Mouse (Mus musculus): ENCODE measurements at regions not wholly inside any gene's neighbourhood (a gene's known extent, or its start where the extent isn't known, plus 50 kb on each side); places are given as distances from the start of the nearest gene placed in this dataset.

DNA sequence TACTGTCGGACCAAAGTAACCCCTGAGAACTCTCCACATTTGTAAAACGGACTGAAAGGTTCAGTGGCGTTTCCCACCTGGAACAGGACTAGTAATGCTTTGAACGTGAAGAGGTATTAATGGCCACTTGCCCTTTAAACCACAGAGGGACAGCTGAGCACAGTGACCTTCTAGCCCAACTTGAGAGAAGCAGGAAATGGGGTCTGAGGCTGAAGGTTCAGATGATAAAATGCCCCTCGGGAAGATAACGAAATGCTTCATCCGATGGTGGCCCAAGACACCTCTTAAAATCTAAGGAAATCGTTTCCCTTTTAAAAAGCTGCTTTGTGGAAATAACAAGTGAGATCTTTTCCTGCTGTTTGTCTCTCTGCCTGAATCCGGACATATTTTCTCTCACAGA is 142.7 kb upstream of the Adgrl4 start:
- DNase-seq (ENCODE audit: low spot score) (no peak), ATAC-seq (ENCODE audit: low FRiP score) (no peak)
- H3K4me1 ChIP-seq (ENCODE audit: insufficient read depth, low read length) = no peaks in the 10 kb centered on the region
- no peak overlapping the region for H3K27ac ChIP-seq (ENCODE audit: low read depth, low read length)
- 77% methylated on average over 9 of the region's 9 CpGs for WGBS
- no peaks in the 10 kb centered on the region for H3K27me3 ChIP-seq (ENCODE audit: insufficient read depth, low read length)
- TF ChIP-seq CTCF (IDR thresholded peaks at IDR 0.05) = no peak
- H3K4me2 ChIP-seq (ENCODE audit: low read depth, low read length, poor library complexity, severe bottlenecking) = no peak overlapping the region
- H3K36me3 ChIP-seq (ENCODE audit: insufficient read depth, low read length) = no peaks in the 10 kb centered on the region
- H3K4me3 ChIP-seq (ENCODE audit: low read depth, low read length) = no peak overlapping the region
- H3K9me3 ChIP-seq (ENCODE audit: low read length) = no peaks in the 10 kb centered on the region
- H3K9ac ChIP-seq (replicated peaks; ENCODE audit: low read length, poor library complexity, severe bottlenecking) = no peak overlapping the region

DNA sequence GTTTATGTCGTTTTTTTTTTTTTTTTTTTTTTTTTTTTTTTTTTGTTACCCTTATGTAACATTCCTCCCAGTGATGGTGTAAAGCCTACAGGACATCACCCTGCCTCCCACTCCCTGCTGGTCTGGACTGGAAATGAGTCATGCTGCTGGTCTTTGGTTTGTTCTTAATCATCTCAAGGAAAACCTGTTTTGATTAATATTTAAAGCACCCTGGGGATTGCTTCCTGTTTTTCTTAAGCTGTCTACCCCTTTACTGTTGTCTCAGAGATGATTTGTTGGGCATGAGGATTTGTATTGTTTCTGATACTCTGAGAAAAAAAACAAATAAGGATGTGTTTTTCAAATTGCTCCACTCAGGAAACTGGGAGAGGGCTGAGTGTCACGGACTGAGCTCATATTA is 139.4 kb upstream of the Adgrl4 start:
- no peak overlapping the region for H3K9ac ChIP-seq (replicated peaks; ENCODE audit: low read length, poor library complexity, severe bottlenecking)
- ATAC-seq (ENCODE audit: low FRiP score) = no peak
- no peaks in the 10 kb centered on the region for H3K9me3 ChIP-seq (ENCODE audit: low read length)
- H3K36me3 ChIP-seq (ENCODE audit: insufficient read depth, low read length) = no peaks in the 10 kb centered on the region
- no peaks in the 10 kb centered on the region for H3K4me1 ChIP-seq (ENCODE audit: insufficient read depth, low read length)
- DNase-seq (ENCODE audit: low spot score) = no peak
- WGBS = 77% methylated on average over 2 of the region's 2 CpGs
- H3K4me2 ChIP-seq (ENCODE audit: low read depth, low read length, poor library complexity, severe bottlenecking) = no peak overlapping the region
- no peaks in the 10 kb centered on the region for H3K27me3 ChIP-seq (ENCODE audit: insufficient read depth, low read length)
- no peak overlapping the region for H3K27ac ChIP-seq (ENCODE audit: low read depth, low read length)
- TF ChIP-seq CTCF (IDR thresholded peaks at IDR 0.05) = no peak
- H3K4me3 ChIP-seq (ENCODE audit: low read depth, low read length) = no peak overlapping the region

DNA sequence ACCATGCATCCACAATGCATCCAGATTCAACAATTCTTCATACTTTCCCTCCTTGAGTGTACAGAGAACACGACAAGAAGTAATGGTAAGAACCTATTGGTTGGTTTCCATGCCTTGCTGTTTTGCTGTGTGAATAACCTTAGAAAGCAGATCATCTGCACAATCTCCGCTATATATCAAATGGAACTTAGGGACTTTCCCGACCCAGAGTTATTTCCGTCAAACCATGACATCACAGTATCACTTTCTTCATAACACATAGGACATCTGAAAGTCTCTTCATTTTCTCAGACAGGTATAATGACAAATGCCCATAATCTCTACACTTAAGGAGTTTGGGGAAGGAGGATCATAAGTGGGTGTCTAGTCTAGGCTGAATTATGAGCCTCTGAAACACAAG is 132.3 kb upstream of the Adgrl4 start:
- Histone ChIP-seq H3K27ac (ENCODE audit: low read depth, low read length) (no peak overlapping the region), H3K4me3 (ENCODE audit: low read depth, low read length) (no peak overlapping the region)
- whole genome bisulfite sequencing = 95% methylated on average over 4 of the region's 4 CpGs

DNA sequence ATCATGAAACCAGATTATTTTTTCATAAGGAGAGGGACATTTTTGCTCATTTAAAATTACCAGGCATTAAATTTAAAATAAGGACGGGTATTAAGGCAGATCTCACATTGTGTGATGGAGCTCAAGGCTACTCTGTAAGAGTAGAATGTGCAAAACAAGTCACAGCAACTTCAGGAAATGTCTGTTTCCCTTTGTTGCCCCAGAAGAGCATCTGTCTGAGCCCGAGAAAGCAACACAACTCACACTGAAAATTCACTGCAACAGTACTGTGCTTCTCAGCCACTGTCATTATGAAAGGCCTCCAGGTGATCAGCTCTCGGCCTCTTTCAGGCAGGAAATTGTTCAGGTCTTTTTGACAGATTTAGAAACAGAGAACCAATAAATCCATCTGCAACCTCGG is 129.7 kb upstream of the Adgrl4 start:
- no peak overlapping the region for H3K4me2 ChIP-seq (ENCODE audit: low read depth, low read length, poor library complexity, severe bottlenecking)
- DNase-seq (ENCODE audit: low spot score) (no peak), ATAC-seq (ENCODE audit: low FRiP score) (no peak)
- no peak for TF ChIP-seq CTCF (IDR thresholded peaks at IDR 0.05)
- no peak overlapping the region for H3K9ac ChIP-seq (replicated peaks; ENCODE audit: low read length, poor library complexity, severe bottlenecking)
- H3K27ac ChIP-seq (ENCODE audit: low read depth, low read length) = no peak overlapping the region
- H3K36me3 ChIP-seq (ENCODE audit: insufficient read depth, low read length) = no peaks in the 10 kb centered on the region
- no peak overlapping the region for H3K4me3 ChIP-seq (ENCODE audit: low read depth, low read length)
- H3K27me3 ChIP-seq (ENCODE audit: insufficient read depth, low read length) = no peaks in the 10 kb centered on the region
- 37% methylated on average over 4 of the region's 4 CpGs for WGBS
- H3K4me1 ChIP-seq (ENCODE audit: insufficient read depth, low read length) = peaks cover 4% of the 10 kb centered on the region; the same call in 1 of the 2 replicates
- no peaks in the 10 kb centered on the region for H3K9me3 ChIP-seq (ENCODE audit: low read length)

More for the DNA sequence above, 132.3 kb upstream of the Adgrl4 start:
- no peak overlapping the region for H3K4me2 ChIP-seq (ENCODE audit: low read depth, low read length, poor library complexity, severe bottlenecking)
- ATAC-seq (ENCODE audit: low FRiP score) (no peak), DNase-seq (ENCODE audit: low spot score) (no peak)
- H3K9me3 ChIP-seq (ENCODE audit: low read length) = no peaks in the 10 kb centered on the region
- TF ChIP-seq CTCF (IDR thresholded peaks at IDR 0.05) = no peak
- peaks cover 4% of the 10 kb centered on the region; the same call in 1 of the 2 replicates for H3K4me1 ChIP-seq (ENCODE audit: insufficient read depth, low read length)
- H3K27me3 ChIP-seq (ENCODE audit: insufficient read depth, low read length) = no peaks in the 10 kb centered on the region
- H3K36me3 ChIP-seq (ENCODE audit: insufficient read depth, low read length) = no peaks in the 10 kb centered on the region
- no peak overlapping the region for H3K9ac ChIP-seq (replicated peaks; ENCODE audit: low read length, poor library complexity, severe bottlenecking)

DNA sequence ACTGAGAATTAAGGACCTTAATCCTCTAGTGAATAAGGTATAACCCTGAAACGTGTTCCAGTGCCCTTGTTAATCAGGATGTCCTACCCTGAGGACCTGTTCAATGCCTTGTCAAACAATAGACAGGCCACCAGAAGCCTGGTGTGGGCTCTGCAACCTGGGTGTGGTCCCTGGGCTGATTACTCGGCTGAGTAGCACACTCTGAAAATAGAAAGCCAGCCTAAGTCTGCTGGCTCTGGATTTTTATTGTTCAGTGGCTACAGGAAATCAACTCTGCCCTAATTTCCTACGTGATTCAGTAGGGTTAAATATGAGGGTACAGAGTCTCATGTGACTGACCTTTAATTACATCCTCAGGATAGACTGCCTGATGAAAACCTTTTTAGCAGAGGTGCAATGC is 113.9 kb upstream of the Adgrl4 start:
- no peaks in the 10 kb centered on the region for H3K9me3 ChIP-seq (ENCODE audit: low read length)
- H3K27me3 ChIP-seq (ENCODE audit: insufficient read depth, low read length) = no peaks in the 10 kb centered on the region
- H3K4me1 ChIP-seq (ENCODE audit: insufficient read depth, low read length) = no peaks in the 10 kb centered on the region
- no peak overlapping the region for H3K9ac ChIP-seq (replicated peaks; ENCODE audit: low read length, poor library complexity, severe bottlenecking)
- no peaks in the 10 kb centered on the region for H3K36me3 ChIP-seq (ENCODE audit: insufficient read depth, low read length)
- 27% methylated on average over 3 of the region's 3 CpGs for WGBS
- H3K27ac ChIP-seq (ENCODE audit: low read depth, low read length) = no peak overlapping the region
- no peak for ATAC-seq (ENCODE audit: low FRiP score)
- DNase-seq (ENCODE audit: low spot score) = no peak
- no peak overlapping the region for H3K4me3 ChIP-seq (ENCODE audit: low read depth, low read length)
- H3K4me2 ChIP-seq (ENCODE audit: low read depth, low read length, poor library complexity, severe bottlenecking) = no peak overlapping the region
- no peak for TF ChIP-seq CTCF (IDR thresholded peaks at IDR 0.05)

DNA sequence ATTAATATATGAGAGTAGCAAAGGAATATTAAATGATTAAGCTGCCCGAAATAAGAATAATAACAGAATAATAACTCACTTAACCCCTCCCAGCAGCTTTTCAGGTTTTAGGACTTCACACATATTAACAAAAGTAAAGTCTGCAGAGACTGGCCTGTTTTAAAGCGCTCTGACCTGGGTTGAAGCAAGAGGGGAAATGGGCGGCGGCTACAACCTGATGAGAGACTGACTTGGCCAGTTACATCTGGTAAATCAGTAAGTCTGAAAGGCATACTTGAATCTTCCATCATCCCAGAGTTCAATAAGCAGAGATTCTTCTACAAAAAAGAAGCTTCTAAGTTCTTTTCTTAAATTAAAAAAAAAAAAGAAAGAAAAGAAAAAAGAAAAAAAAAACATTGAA is 107.9 kb upstream of the Adgrl4 start:
- no peak for DNase-seq (ENCODE audit: low spot score)
- Histone ChIP-seq H3K9me3 (ENCODE audit: low read length) (no peaks in the 10 kb centered on the region), H3K36me3 (ENCODE audit: insufficient read depth, low read length) (no peaks in the 10 kb centered on the region), H3K4me1 (ENCODE audit: insufficient read depth, low read length) (no peaks in the 10 kb centered on the region), H3K27ac (ENCODE audit: low read depth, low read length) (no peak overlapping the region), H3K4me2 (ENCODE audit: low read depth, low read length, poor library complexity, severe bottlenecking) (no peak overlapping the region), H3K9ac (replicated peaks; ENCODE audit: low read length, poor library complexity, severe bottlenecking) (no peak overlapping the region), H3K4me3 (ENCODE audit: low read depth, low read length) (no peak overlapping the region), H3K27me3 (ENCODE audit: insufficient read depth, low read length) (no peaks in the 10 kb centered on the region)
- TF ChIP-seq CTCF (IDR thresholded peaks at IDR 0.05) = no peak
- 85% methylated on average over 4 of the region's 4 CpGs for WGBS
- no peak for ATAC-seq (ENCODE audit: low FRiP score)

Data from midbrain, postnatal 0 days (tissue).